Mouse (Mus musculus) stomach, postnatal 0 days (tissue): ENCODE results near the gene Chrdl2.

Experiments used
- CTCF ChIP-seq: IDR thresholded peaks from 2 replicates; pipeline ENCODE4 v1.5.1; 2016; ENCODE audit warnings: antibody characterized with exemption, low read depth, mild to moderate bottlenecking, moderate library complexity
- EP300 ChIP-seq: optimal IDR thresholded peaks from 2 replicates; pipeline ENCODE3; 2016; ENCODE audit warnings: antibody characterized with exemption

DNA sequence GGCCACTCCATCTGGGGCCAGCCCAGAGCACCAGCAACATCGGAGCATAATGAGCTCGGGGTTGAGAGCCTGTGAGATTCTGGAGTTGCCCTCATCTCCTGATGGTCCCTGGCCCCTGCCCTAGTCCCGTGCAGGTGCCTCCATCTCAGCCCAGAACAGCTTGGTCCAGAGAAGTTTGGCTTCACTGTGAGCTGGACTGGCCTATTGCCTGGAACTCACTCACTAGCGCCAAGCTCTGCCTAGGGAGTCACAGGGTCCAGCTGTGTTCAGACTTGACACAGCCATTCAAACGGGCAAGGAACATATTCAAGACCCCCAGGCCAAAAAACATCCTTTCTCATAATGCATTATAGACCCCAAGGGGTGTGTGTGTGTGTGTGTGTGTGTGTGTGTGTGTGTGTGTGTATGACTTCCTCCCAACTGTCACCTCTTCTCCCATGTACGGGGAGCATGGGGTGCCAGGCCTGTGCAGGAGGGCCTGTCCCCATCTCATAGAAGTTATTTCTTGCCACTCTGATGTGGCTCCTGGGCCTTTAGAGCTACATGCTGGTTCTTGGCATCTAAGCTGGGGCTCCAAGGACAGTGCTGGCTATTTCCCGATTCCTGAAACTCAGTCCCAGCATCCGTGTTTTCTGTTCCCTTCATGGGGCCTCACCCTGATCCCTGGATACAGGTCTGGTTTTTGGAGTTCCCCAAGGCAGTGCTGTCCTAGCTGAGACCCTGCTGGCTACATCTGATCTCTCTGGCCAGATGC is 25.2 kb downstream of the Chrdl2 start:
- TF ChIP-seq CTCF (no peak), EP300 (no peak)
